Mouse (Mus musculus) cerebellum, postnatal 14 days (tissue): ENCODE results near the gene Trp53rkb.

Experiments used
- DNase-seq, 2 experiments: peaks; one replicate each; pipeline ENCODE4 v3.0.0; 2021; ENCODE audit warnings: mixed read lengths in 2 of 2

The Trp53rkb gene

DNA sequence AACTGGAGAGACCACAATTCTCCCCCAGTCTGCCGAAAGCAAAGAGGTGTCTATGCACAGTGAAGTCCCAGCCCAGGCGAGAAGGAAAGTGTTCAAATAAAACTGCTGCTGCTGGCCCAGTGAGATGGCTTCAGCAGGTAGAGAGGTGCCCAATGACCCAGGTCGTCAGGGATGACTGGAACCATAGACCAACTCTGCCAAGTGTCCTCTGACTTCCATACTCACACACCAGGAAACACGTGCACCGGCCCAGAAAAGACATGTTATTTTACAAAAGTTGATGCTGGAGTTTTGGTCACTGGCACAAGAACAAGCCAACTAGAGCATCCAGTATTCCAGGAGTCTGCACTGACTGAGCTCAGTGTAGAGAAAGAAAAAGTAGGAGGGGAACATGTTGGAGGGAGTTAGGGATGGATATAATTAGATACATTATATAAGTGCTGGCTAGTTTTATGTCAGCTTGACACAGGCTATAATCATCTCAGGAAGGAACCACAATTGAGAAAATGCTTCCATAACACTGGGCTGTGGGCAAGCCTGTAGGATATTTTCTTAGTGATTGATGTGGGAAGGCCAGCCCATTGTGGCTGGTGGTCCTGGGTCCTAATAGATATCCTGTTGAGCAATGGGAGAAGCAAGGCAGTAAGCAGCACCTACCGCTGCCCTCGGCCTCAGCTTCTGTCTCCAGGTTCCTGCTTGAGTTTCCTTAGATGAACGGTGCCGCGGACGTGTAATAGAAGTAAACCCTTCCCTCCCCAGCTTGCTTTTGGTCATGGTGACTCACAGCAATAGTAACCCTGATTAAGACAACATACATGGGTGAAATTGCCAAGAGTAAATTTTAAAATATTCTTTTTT, 7.5 kb downstream of the Trp53rkb start:
- no peak for DNase-seq

DNA sequence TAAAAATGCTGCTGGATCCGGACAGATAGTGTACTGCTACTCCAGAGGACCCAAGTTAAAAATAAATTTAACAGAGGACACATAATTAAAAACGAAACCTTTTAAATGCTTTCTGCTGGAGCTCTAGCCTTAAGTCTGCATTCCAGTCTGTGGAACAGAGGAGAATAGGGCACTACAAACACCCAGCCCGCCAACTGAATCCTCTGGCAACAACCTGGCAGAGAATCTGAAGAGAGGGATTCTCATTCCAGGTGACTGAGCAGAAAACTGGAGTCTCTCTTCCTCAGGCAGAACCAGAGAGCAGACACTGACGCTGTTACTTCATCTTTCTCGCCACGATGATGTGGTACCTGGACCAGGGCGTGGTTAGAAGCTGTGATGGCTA, 8.1 kb downstream of the Trp53rkb start:
- DNase-seq, result no peak

DNA sequence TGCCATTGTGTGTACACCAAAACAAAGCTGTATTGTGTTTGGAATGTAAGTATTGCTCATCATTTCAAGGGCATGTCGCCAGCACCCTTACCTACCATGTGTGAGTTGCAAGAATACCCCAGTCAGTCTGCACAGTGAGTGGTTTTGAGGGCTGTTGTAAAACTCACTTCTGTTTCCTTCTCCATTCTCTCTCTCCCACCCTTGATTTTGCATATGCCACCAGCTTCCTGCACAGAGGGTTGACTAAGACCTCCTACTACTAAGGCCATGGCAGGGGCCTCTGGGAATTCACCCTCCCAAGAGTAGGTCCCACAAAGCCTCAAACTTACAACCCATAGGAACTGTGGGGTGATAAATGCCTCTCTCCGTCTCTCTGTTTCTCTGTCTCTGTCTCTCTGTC, 9.1 kb downstream of the Trp53rkb start:
- no peak for DNase-seq

- DNase-seq, result no peak
Observed at GRCm38 (mm10) chr2:166803298-166803697, 11.0 kb downstream of the Trp53rkb start.

GRCm38 (mm10) chr2:166805250-166806172, 13.2 kb downstream of the Trp53rkb start, which contains the start of gene Arfgef2:
Arfgef2 (plus strand) TSS chr2:166805588.
- peak; percentile 93 to 95 for DNase-seq

DNA sequence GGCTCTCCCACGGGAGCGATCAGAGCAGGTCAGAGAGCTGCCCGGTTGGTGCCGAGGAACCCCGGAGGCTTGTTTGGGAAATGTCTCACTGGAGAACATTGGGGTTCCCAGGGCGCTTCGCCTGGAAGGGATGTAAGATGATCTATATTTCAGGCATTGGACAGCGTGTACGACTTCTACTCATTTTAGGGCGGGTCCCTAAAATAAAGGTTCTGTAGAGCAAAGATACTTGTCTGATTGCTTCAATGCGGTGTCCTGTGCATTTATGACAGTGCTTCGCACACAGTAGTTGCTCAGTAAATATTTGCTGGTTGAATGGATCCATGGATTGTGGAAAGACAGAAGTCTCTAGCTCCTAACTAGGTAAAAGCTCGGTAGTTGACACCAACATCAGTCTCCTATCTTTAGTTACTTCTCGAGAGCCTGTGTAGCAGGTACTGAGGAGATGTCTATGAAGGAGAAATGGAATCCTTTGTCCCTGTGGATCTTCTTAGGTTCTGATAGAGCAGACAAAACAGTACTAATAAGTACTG, 13.9 kb downstream of the Trp53rkb start:
- no peak for DNase-seq

- DNase-seq, result no peak
Observed at GRCm38 (mm10) chr2:166806813-166807212, 14.5 kb downstream of the Trp53rkb start.

DNA sequence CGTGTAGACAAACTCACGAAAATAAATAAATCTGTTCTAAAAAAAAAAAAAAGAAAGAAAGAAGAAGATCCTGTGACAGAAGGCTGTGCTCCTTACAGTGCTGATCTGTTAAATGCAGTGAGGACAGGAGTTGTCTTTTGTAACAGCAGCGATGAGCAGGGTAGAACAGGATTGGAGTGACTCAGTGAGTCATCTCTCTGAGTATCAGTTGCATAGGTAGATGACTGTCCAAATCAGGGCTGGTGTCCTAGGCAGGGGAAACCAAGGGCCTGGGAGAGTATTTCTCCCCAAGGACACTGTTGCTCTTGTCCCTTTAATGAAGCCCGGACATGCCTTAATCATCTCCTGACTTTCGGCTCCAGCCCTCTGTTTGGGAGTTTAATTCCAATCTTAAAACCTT, 17.2 kb downstream of the Trp53rkb start:
- DNase-seq, result no peak

GRCm38 (mm10) chr2:166810821-166811220, 18.5 kb downstream of the Trp53rkb start:
- DNase-seq, result no peak

- DNase-seq, result no peak
Observed at GRCm38 (mm10) chr2:166818463-166819143, 26.3 kb downstream of the Trp53rkb start.

DNA sequence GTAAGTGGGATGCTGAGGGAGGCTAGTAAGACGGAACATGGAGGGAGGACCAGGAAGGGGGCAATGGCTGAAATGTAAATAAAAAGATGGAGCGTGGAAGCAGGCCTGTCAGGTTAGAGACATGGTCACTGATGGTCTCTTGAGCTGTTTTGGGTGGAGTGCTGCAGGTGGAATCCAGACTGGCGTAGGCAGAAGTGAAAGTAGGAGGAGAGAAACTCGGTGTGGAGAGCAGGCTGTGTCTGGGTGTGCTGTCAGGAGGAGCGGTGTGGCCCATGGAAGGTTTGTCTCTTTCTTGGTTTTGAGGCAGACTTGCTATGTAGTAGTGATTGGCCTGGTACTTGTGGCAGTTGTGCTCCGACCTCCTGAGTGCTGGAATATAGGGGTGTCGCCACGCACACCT, 27.5 kb downstream of the Trp53rkb start:
- DNase-seq, result no peak

DNA sequence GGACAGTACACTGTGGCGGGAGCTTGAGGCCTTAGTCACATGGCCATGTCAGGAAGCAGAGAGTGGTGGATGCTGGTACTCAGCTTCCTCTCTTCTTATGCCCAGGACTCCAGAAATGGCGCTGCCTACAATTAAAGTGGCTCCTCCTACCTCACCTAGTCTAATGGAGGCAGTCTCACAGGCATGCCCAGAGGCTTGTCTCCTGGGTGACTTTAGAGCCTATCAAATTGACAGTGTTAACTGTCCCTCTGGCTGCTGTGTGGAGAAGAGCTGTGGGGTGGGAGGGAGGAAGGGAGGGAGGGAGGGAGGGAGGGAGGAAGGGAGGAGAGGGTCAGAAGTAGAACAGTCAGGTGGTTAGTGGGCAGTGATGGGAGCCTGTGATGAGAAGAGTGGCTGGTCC, 28.5 kb downstream of the Trp53rkb start:
- DNase-seq, result no peak

- no peak for DNase-seq
Observed at GRCm38 (mm10) chr2:166821406-166821805, 29.1 kb downstream of the Trp53rkb start.

GRCm38 (mm10) chr2:166822119-166822826, 29.9 kb downstream of the Trp53rkb start:
- DNase-seq, result no peak

- DNase-seq, result peak; percentile 23 to 36
Observed at GRCm38 (mm10) chr2:166822901-166823300, 30.6 kb downstream of the Trp53rkb start.

- DNase-seq, result no peak
Observed at GRCm38 (mm10) chr2:166824386-166824785, 32.1 kb downstream of the Trp53rkb start.

GRCm38 (mm10) chr2:166824998-166825397, 32.7 kb downstream of the Trp53rkb start:
- no peak for DNase-seq

GRCm38 (mm10) chr2:166826491-166827224, 34.3 kb downstream of the Trp53rkb start:
- DNase-seq, result no peak

- DNase-seq, result no peak
Observed at GRCm38 (mm10) chr2:166828306-166828705, 36.0 kb downstream of the Trp53rkb start.

DNA sequence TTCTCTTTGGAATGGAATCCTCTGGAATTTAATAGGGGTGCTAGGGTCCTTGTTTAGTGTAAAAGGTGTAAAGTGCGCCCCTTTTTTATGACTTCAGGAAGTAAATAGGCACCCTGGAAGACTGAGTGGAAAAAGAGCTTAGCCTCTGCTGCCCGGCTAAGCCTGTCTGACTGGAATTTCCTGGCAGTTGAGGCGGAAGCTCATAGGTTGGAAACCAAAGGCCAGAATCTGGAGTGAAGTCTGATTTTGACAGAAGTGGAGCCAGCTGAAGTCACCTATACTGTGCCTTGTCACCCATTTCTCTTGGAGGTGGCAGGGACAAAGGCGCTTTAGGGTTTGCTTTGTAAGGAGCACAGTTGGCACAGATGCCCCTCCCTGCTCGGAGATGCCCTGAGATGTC, 38.0 kb downstream of the Trp53rkb start:
- no peak for DNase-seq

DNA sequence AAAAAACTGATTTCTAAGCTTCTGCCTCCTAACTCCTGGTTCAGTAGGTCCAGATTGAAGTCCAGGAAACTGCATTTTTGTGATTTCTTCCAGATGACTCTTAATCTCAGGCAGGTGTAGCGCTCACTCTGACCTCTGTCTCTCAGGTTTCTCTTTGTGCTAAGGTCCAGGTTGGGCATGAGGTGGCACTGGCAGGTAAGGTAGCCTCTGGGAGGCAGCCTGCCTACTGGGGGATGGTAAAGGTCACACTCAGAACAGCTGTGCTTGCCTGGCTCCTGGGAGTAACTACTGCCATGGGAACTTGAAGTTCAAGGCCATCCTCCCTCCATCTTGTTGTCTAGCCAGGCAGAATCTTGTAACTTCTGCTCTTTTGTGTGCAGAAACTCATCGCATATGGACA, 41.8 kb downstream of the Trp53rkb start:
- no peak for DNase-seq
